Mouse (Mus musculus) neural tube, embryonic 14.5 days (tissue): ENCODE measurements around the gene Tmem114. TPM values are rescaled to one million over a fixed set of nuclear protein-coding genes. Genes with fewer than 3 reads are reported as not detected.
A peak's percentile ranks its signal among the peaks of the same experiment; 100 is the strongest.

Experiments
- ATAC-seq: fragments of 200-750 bp; cut with Nextera tagmentation; 2 replicates; pipeline ENCODE4 v1.8.0; 2017; ENCODE audit warnings: low read depth, mild to moderate bottlenecking, moderate TSS enrichment, moderate library complexity
- H3K27ac ChIP-seq: fragments of 300-500 bp; sonication (generic); 2 replicates; pipeline ENCODE4 v1.5.1; 2014; ENCODE audit warnings: low read depth, mild to moderate bottlenecking, control low read depth, low read length, moderate library complexity, mixed read lengths
- H3K27me3 ChIP-seq: fragments of 300-500 bp; sonication (generic); 2 replicates; pipeline ENCODE4 v1.6.1; 2014; ENCODE audit warnings: low read length; ENCODE audit not compliant: control insufficient read depth, insufficient read depth
- H3K36me3 ChIP-seq: fragments of 300-500 bp; sonication (generic); 2 replicates; pipeline ENCODE4 v1.6.1; 2014; ENCODE audit warnings: low read length, mixed read lengths; ENCODE audit not compliant: control insufficient read depth, insufficient read depth
- H3K4me1 ChIP-seq: fragments of 300-500 bp; sonication (generic); 2 replicates; pipeline ENCODE4 v1.6.1; 2014; ENCODE audit warnings: low read length; ENCODE audit not compliant: control insufficient read depth, insufficient read depth
- H3K4me2 ChIP-seq: fragments of 300-500 bp; sonication (generic); 2 replicates; pipeline ENCODE4 v1.6.1; 2014; ENCODE audit warnings: mild to moderate bottlenecking, low read depth, low read length, control low read depth
- H3K4me3 ChIP-seq: fragments of 300-500 bp; sonication (generic); 2 replicates; pipeline ENCODE4 v1.5.1; 2014; ENCODE audit warnings: low read depth, low read length, control low read depth, mixed read lengths
- H3K9ac ChIP-seq: fragments of 300-500 bp; sonication (generic); replicated peaks from 2 replicates; pipeline ENCODE4 v1.6.1; 2014; ENCODE audit warnings: low read depth, mild to moderate bottlenecking, control low read depth, low read length, mixed read lengths
- H3K9me3 ChIP-seq: fragments of 300-500 bp; sonication (generic); 2 replicates; pipeline ENCODE4 v1.6.1; 2016; ENCODE audit warnings: low read length; ENCODE audit not compliant: control insufficient read depth
- WGBS: fragments of 180-500 bp; shearing (Covaris S2); extraction: QIAGEN DNeasy Blood & Tissue Kit; methylation state at CpG from one replicate; pipeline ENCODE4 v1.1.7; 2014; 5-methylcytosine and 5-hydroxymethylcytosine counted together
- polyA plus RNA-seq: library from polyadenylated mRNA; unstranded; fragments of >200 nt; fragmentation: Nextera tagmentation; extraction: Ambion mirVana; gene quantifications from 2 replicates; pipeline ENCODE4 v1.2.1, GENCODE M21; 2014

The Tmem114 gene
- polyA plus RNA-seq, 1 experiment from 2014 or later: 0.28 TPM

DNA sequence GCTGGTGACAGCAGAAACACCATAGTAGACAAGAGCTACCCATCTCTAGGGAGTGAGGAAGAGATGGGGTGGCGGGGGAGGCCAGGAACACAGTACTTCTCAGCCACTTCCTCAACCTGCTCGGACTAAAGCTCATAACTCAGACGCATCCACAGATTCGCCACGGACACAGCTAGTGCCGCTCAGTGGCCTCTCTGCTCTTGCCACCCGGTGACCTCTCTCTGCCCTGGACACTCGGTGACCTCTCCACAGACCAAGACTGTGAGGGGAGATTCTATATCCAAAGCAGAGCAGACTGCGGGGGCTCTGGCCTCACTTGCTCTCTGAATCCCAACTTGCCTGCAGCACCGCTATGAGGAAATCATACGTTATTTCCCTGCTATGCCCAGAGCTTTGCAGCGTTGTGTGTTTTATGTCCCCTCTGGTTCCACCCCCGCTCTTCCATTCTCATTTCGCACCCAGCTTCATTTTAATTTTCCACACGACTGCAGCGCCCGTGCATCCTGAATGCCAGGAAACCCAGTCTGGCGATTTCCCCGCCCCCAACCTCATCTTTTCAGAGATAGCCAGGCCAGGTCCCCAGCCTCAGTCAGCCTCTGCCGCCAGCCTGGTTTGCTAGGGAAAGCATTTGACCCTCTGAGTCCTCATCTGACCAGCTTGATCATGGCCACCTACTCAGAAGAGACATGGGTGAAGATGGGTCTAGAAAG is 7.8 kb downstream of the Tmem114 start:
- WGBS: 43% methylated on average over 20 of the region's 20 CpGs
- ATAC-seq: 0 out of 2 replicates have a peak, but pooled peaks have one; percentile 31
- no peak overlapping the region for H3K9ac ChIP-seq
- H3K9me3 ChIP-seq: no peaks in the 10 kb centered on the region
- peak overlapping the region; percentile 44 for H3K27ac ChIP-seq
- H3K4me2 ChIP-seq: no peak overlapping the region
- H3K36me3 ChIP-seq: no peaks in the 10 kb centered on the region
- no peak overlapping the region for H3K4me3 ChIP-seq
- H3K4me1 ChIP-seq: 0 out of 2 replicates have a peak, but pooled peaks cover 6% of the 10 kb centered on the region
- no peaks in the 10 kb centered on the region for H3K27me3 ChIP-seq

DNA sequence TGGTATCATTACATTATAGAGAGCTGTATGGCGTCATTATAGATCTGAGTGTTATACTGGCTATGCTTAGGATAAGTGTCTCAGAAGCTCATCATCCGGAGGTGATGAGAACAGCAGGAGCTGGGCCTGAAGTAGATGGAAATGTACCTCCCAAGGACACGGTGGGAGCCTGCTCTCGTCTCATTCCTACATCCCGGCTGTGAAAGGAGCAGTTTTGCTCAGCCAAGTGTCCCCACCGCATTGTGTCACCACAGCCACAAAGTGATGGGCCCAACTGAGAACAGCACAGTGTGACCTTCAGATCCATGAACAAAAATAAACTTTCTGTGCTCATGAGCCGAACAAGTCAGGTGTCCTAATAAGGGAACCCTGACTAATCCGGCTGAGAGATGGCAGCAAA is 8.9 kb downstream of the Tmem114 start:
- H3K4me1 ChIP-seq: 0 out of 2 replicates have a peak, but pooled peaks cover 6% of the 10 kb centered on the region
- H3K27me3 ChIP-seq: no peaks in the 10 kb centered on the region
- H3K9me3 ChIP-seq: no peaks in the 10 kb centered on the region
- no peak for ATAC-seq
- H3K36me3 ChIP-seq: no peaks in the 10 kb centered on the region
- no peak overlapping the region for H3K4me2 ChIP-seq
- H3K4me3 ChIP-seq: no peak overlapping the region
- no peak overlapping the region for H3K9ac ChIP-seq
- 82% methylated on average over 8 of the region's 8 CpGs for WGBS
- H3K27ac ChIP-seq: no peak overlapping the region

DNA sequence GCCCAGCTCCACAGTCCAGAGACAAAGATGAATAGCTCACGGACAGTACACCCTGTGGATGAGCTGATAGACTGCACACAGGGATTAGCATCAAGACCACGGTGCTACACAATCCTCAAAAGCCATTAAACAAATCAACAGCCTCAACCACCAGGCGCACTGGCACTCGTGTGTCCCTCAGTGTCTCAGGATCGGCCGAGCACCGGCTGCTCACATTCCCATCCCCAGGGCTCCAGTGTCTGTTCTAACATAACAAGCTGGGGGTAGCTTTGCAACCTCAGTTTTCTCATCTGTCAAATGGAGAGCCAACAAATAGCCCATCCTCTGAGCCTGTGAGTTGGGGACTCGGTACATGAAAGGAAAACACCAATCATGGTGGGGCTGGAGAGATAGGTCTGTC is 11.5 kb downstream of the Tmem114 start:
- ATAC-seq: no peak
- Histone ChIP-seq H3K9me3 (no peaks in the 10 kb centered on the region), H3K36me3 (no peaks in the 10 kb centered on the region), H3K9ac (no peak overlapping the region), H3K27ac (no peak overlapping the region), H3K27me3 (no peaks in the 10 kb centered on the region), H3K4me3 (no peak overlapping the region), H3K4me2 (no peak overlapping the region), H3K4me1 (0 out of 2 replicates have a peak, but pooled peaks cover 6% of the 10 kb centered on the region)
- 69% methylated on average over 8 of the region's 8 CpGs for WGBS

DNA sequence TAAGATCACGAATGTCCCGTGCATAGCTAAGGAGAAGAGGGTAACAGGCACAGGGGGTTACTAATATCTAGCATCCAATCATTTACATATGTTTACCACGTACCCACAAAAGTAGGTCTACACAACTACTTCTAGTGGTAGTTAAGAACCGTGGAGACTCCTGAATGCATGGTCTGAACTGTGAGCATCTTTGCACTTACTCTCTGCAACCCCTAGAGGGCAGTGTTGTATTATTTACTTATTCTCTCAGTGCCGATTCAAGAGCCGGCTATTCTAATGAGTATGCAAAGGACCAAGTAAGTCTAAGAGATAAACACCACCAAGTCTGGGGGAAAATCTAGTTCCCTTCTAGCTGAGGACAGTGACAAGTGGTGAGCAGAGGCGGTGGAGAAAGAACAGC is 12.7 kb downstream of the Tmem114 start:
- Histone ChIP-seq H3K4me3 (no peak overlapping the region), H3K9me3 (no peaks in the 10 kb centered on the region), H3K4me2 (no peak overlapping the region), H3K27ac (no peak overlapping the region), H3K27me3 (no peaks in the 10 kb centered on the region), H3K9ac (no peak overlapping the region), H3K36me3 (no peaks in the 10 kb centered on the region), H3K4me1 (0 out of 2 replicates have a peak, but pooled peaks cover 4% of the 10 kb centered on the region)
- ATAC-seq: peak; percentile 78; the same call in 1 of the 2 replicates
- WGBS: 9% methylated on average over 7 of the region's 7 CpGs

DNA sequence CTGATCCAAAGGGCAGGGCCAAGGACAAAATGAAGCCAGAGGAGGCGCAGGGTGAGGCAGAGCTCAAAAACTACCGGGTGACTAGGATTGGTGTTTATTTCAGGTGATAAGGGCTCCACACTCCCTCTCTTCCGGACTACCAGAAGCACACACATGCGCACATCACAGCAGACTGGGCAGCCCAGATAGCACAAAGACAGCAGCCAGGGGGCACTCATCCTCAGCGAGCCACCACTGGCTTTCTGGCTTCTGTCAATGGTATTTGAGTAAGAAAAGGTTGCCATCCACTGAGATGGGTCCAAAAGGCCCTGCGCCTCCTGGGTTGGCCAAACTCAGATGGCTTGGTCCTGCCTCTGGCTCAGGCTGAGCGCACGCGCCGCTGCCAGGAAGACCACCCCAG is 15.7 kb downstream of the Tmem114 start:
- no peak overlapping the region for H3K4me3 ChIP-seq
- no peak overlapping the region for H3K9ac ChIP-seq
- no peaks in the 10 kb centered on the region for H3K27me3 ChIP-seq
- no peak overlapping the region for H3K27ac ChIP-seq
- WGBS: 36% methylated on average over 10 of the region's 10 CpGs
- H3K36me3 ChIP-seq: no peaks in the 10 kb centered on the region
- peak; percentile 45; the same call in 1 of the 2 replicates for ATAC-seq
- H3K4me2 ChIP-seq: peak overlapping the region; percentile 11; the same call in 1 of the 2 replicates
- H3K9me3 ChIP-seq: no peaks in the 10 kb centered on the region
- H3K4me1 ChIP-seq: no peaks in the 10 kb centered on the region

DNA sequence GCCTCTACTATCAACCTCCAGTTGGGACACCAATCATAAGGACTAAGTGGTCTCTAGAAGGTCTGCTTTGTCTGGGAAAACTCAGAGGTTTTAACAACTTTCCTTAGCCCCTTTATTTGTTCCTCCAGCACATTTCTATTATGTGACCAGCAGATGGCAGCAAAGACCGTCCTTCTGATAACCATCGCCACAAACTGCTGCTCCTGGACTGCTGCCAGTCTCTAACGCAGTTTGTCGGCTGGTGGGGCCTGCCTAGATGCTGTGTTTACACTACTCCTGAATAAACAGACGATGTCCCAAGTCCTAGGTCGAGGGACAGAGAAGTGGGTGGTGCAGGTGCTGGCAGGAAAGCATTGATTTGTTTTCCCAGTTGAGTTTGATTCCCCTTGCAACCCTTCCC is 18.2 kb downstream of the Tmem114 start:
- H3K9ac ChIP-seq: no peak overlapping the region
- no peaks in the 10 kb centered on the region for H3K36me3 ChIP-seq
- H3K27ac ChIP-seq: no peak overlapping the region
- H3K27me3 ChIP-seq: no peaks in the 10 kb centered on the region
- H3K4me2 ChIP-seq: no peak overlapping the region
- H3K4me1 ChIP-seq: no peaks in the 10 kb centered on the region
- no peak overlapping the region for H3K4me3 ChIP-seq
- WGBS: 0% methylated on average over 6 of the region's 6 CpGs
- peak; percentile 70 for ATAC-seq
- H3K9me3 ChIP-seq: no peaks in the 10 kb centered on the region

DNA sequence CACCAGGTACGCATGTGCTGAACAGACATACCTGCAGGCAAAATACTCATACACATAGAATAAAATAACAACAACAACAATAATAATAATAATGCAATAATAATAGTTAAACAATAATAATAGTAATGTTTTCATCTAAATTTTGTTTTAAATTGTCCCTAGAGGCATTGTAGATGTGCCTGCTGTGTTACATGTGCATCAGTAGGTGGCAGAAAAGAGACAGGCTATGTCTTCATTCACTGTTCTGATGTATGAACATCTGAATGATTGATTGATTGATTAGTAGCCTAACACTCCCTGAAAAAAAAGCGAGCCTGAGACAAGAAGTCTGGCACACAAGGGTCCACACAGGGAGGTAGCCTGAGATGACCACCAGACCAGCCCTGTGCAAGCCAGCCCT is 22.3 kb downstream of the Tmem114 start:
- WGBS: 83% methylated on average over 2 of the region's 2 CpGs
- ATAC-seq: no peak

DNA sequence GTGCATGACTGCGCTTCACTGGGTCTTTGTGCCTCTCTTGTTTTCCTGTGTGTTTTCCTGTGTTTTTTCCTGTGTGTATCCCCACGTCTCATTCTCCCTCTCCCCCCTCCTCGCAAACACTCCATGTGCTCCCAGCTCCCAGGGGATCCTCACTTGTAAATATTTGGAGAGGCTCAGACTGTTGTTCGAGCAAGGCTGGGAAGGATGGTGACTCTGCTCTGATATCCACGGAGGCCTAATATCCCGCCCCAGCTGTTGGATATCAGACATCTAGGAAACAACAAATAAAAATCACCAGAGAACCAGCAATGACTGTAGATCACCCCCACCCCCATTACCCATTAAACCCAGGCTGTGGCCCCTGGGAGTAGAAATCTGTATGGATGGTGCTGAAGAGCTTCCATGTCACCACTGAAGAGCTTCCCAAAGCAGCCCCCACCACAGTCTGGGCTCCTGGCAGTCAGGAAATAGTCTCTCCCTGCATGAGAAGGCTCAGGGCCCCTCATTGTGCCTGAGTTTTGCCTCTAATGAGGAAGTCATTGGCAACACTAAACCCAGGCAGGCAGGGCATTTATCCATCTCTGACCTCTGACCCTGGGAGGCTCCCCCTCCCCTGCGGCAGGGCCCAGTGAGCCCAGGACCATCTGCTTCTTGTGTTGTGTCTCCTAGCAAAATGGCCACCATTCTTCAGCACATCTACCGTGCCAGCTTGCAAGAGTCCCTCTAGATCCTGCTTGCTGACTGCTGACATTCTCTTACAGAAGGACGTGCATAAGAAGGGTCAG is 23.6 kb downstream of the Tmem114 start:
- no peaks in the 10 kb centered on the region for H3K9me3 ChIP-seq
- no peak overlapping the region for H3K4me3 ChIP-seq
- no peak overlapping the region for H3K4me2 ChIP-seq
- H3K27me3 ChIP-seq: no peaks in the 10 kb centered on the region
- no peak overlapping the region for H3K9ac ChIP-seq
- 61% methylated on average over 9 of the region's 9 CpGs for WGBS
- H3K4me1 ChIP-seq: no peaks in the 10 kb centered on the region
- ATAC-seq: no peak
- no peak overlapping the region for H3K27ac ChIP-seq
- no peaks in the 10 kb centered on the region for H3K36me3 ChIP-seq

More for the DNA sequence above, 22.3 kb downstream of the Tmem114 start:
- no peaks in the 10 kb centered on the region for H3K4me1 ChIP-seq
- H3K27me3 ChIP-seq: no peaks in the 10 kb centered on the region
- no peaks in the 10 kb centered on the region for H3K9me3 ChIP-seq
- no peak overlapping the region for H3K27ac ChIP-seq
- no peak overlapping the region for H3K4me2 ChIP-seq
- H3K36me3 ChIP-seq: no peaks in the 10 kb centered on the region
- no peak overlapping the region for H3K4me3 ChIP-seq
- H3K9ac ChIP-seq: no peak overlapping the region

DNA sequence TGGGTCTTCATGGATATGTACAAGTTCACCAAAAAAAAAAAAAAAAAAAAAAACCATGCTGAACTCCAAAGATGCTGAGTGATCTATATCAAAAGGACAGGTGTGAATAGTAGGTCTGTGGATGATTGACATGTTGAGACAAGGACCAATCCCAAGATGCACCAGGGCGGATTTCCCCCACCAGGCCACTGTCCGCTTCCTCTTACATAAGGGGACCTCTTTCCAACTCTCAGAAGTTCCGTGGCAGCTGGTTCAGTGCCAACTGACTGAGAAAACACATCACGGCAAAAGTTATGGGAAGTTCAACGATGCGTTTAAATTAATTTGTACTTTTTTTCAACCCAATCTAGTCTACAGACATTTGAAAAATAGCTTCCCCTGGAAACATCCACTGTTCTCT is 25.1 kb downstream of the Tmem114 start:
- ATAC-seq: no peak
- Histone ChIP-seq H3K9ac (no peak overlapping the region), H3K4me1 (no peaks in the 10 kb centered on the region), H3K27ac (no peak overlapping the region), H3K36me3 (no peaks in the 10 kb centered on the region), H3K9me3 (no peaks in the 10 kb centered on the region), H3K4me3 (no peak overlapping the region), H3K4me2 (no peak overlapping the region), H3K27me3 (no peaks in the 10 kb centered on the region)
- 76% methylated on average over 6 of the region's 6 CpGs for WGBS
